Comparison of ENCODE assay signal across 8 mouse cellular contexts in the genomic region with DNA sequence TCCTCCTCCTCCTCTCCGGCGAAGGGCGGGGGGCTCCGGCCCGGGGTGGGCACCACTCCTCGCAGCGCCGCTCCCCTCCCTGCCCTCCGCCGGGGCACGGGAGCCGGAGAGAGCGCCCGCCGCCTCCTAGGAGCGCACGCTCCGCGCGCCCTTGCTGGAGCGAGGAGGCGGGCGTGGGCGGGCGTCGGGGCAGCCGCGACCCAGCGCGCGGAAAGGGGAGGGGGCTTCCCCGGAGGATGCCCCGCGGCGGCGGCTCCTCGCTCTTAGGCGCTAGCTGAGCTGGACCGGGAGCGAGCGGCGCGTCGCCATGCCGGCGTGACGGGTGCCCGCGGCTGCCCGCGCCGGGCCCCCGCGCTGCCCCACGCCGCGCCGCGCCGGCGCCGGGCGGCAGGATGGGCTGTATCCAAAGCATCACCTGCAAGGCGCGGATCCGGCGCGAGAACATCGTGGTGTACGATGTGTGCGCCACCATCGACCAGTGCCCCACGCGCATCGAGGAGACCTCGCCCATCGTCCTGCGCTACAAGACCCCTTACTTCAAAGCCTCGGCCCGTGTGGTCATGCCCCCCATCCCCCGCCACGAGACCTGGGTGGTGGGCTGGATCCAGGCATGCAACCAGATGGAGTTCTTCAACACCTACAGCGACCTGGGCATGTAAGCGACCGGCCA. TPM values are rescaled to one million over a fixed set of nuclear protein-coding genes. Genes with fewer than 3 reads are reported as not detected.
DNase-seq lines count a peak whose midpoint lies in the region; ATAC-seq and TF ChIP-seq lines count a peak whose summit lies in the region.

A gene (plus strand): TSS at position 244 of the 670 bp plus-strand sequence.

- no peak for TF ChIP-seq EP300 in liver, embryonic 14.5 days (IDR thresholded peaks at IDR 0.05; ENCODE audit: low read depth)

- peak within 1 kb of the TSS; percentile 80 for H3K4me3 ChIP-seq in kidney, embryonic 14.5 days (ENCODE audit: low read length)
- H3K4me3 ChIP-seq in liver, embryonic 14.5 days (ENCODE audit: insufficient read depth in 1 of 2, low read depth in 2 of 2, low read length in 2 of 2) = peak within 1 kb of the TSS; percentile 40 to 59

- no peaks in the 10 kb centered on the region for H3K36me3 ChIP-seq in kidney, embryonic 14.5 days (ENCODE audit: control insufficient read depth, insufficient read depth, low read length)
- no peaks in the 10 kb centered on the region for H3K36me3 ChIP-seq in liver, embryonic 14.5 days (replicated peaks; ENCODE audit: control insufficient read depth, insufficient read depth, low read depth)

- peaks cover 17% of the 10 kb centered on the region for H3K27me3 ChIP-seq in kidney, embryonic 14.5 days (ENCODE audit: control insufficient read depth, insufficient read depth, low read length)
- peaks cover 27% of the 10 kb centered on the region for H3K27me3 ChIP-seq in liver, embryonic 14.5 days (ENCODE audit: control insufficient read depth, insufficient read depth, low read length)

- no peak for TF ChIP-seq CTCF in liver, embryonic 14.5 days (IDR thresholded peaks at IDR 0.05; ENCODE audit: low read depth)

- DNase-seq in layer of hippocampus, adult 18-20 months (ENCODE audit: low spot score in 2 of 2) = peak in 1 of 2 experiments; percentile 38
- no peak for DNase-seq in layer of hippocampus, adult 9-11 months
- peak; percentile 51 to 69 for DNase-seq in cerebellum, adult 18-20 months
- peak; percentile 48 to 49 for DNase-seq in frontal cortex, postnatal 10 days (ENCODE audit: low spot score in 2 of 2)
- no peak for DNase-seq in liver, embryonic 14.5 days (ENCODE audit: low read depth in 3 of 3, low spot score in 3 of 3)
- DNase-seq in retina, postnatal 7 days (ENCODE audit: low read depth, low spot score) = peak; percentile 37

- peak within 1 kb of the TSS; percentile 75 for H3K9ac ChIP-seq in kidney, embryonic 14.5 days (ENCODE audit: low read depth, low read length)
- H3K9ac ChIP-seq in liver, embryonic 14.5 days (replicated peaks) = no peak within 1 kb of the TSS

- ATAC-seq in kidney, embryonic 14.5 days (ENCODE audit: low FRiP score, low TSS enrichment) = peak; percentile 58
- no peak for ATAC-seq in liver, embryonic 14.5 days (ENCODE audit: insufficient read depth)
- no peak for ATAC-seq in megakaryocyte-erythroid progenitor cell, adult 5-6 weeks (replicated peaks; ENCODE audit: low FRiP score, low TSS enrichment, poor library complexity, severe bottlenecking)

- 0 out of 2 replicates have a peak, but pooled peaks cover 3% of the 10 kb centered on the region for H3K4me1 ChIP-seq in kidney, embryonic 14.5 days (ENCODE audit: control insufficient read depth, insufficient read depth, low read length)
- peaks cover 0 to 5% of the 10 kb centered on the region in 2 experiments; a peak in 2 of 4 replicates for H3K4me1 ChIP-seq in liver, embryonic 14.5 days (replicated peaks; ENCODE audit: control insufficient read depth in 2 of 2, insufficient read depth in 2 of 2, low read length in 1 of 2)

- under 1% methylated on average over 70 of the region's 85 CpGs for WGBS in kidney, embryonic 14.5 days
- under 1% methylated on average over 66 of the region's 85 CpGs for WGBS in liver, embryonic 14.5 days (ENCODE audit: insufficient replicate concordance)

- no peaks in the 10 kb centered on the region for H3K9me3 ChIP-seq in kidney, embryonic 14.5 days (ENCODE audit: control insufficient read depth, low read length)
- H3K9me3 ChIP-seq in liver, embryonic 14.5 days (ENCODE audit: control insufficient read depth, low read length) = no peaks in the 10 kb centered on the region

- H3K4me2 ChIP-seq in kidney, embryonic 14.5 days (replicated peaks; ENCODE audit: low read depth, low read length) = peak within 1 kb of the TSS; percentile 98
- H3K4me2 ChIP-seq in liver, embryonic 14.5 days (ENCODE audit: low read depth) = peak within 1 kb of the TSS; percentile 67

- H3K27ac ChIP-seq in kidney, embryonic 14.5 days (ENCODE audit: low read depth, low read length) = no peak within 1 kb of the TSS
- H3K27ac ChIP-seq in liver, embryonic 14.5 days = no peak within 1 kb of the TSS

RNA-seq across cellular contexts. Expression of the gene that starts here (rescaled TPM):
- 10 to 100 TPM; 23.1 to 23.3 TPM for total RNA-seq in layer of hippocampus, adult 18-20 months (2021)
- polyA plus RNA-seq in kidney, embryonic 14.5 days (2014; fragmentation: Nextera tagmentation; extraction: Ambion mirVana) = 0.74 and 1.2 TPM in 2 replicates
- 0.07 and 0.11 TPM in 2 replicates for polyA plus RNA-seq in liver, embryonic 14.5 days (2012; rRNA removed)
- not detected in 2 replicates for polyA plus RNA-seq in liver, embryonic 14.5 days (2014; fragmentation: Nextera tagmentation; extraction: Ambion mirVana)
- not detected in 2 replicates for total RNA-seq in megakaryocyte-erythroid progenitor cell, adult 5-6 weeks (2014; fragmentation: Nextera tagmentation)
- 0.38 TPM in 1 of 2 replicates, not detected in the other for total RNA-seq in megakaryocyte-erythroid progenitor cell, adult 5-6 weeks (2017)

Comparison
In these comparisons a context has a peak if more than half of its experiments do, and no peak if none do; other contexts are left out.
1. RNA of the gene that starts here (total RNA-seq): 23.1 to 23.3 TPM in layer of hippocampus, adult 18-20 months; 0.38 TPM in megakaryocyte-erythroid progenitor cell, adult 5-6 weeks; every median in the first group is over 10 times any median in the second.
2. DNase-seq: peak in cerebellum, adult 18-20 months (2 of 2), frontal cortex, postnatal 10 days (2 of 2) and retina, postnatal 7 days (single experiment); none in layer of hippocampus, adult 9-11 months (single experiment) and liver, embryonic 14.5 days (0 of 3).